Mouse (Mus musculus): ENCODE data around the gene Fam129b. TPM values are rescaled to one million over a fixed set of nuclear protein-coding genes. Genes with fewer than 3 reads are reported as not detected.
A peak's percentile ranks its signal among the peaks of the same experiment; 100 is the strongest.

Fam129b gene
- total RNA-seq, 4 experiments from 2014 or later, result 19.1 to 26.8 (median 22.6) TPM

GRCm38 (mm10) chr2:32964659-32965457 lies 88.9 kb downstream of the Fam129b start:
- DNase-seq (ENCODE audit: low spot score), result no peak

- no peak for DNase-seq (ENCODE audit: low spot score)
These were observed 89.7 kb downstream of the Fam129b start for GRCm38 (mm10) chr2:32965511-32966183.

DNA sequence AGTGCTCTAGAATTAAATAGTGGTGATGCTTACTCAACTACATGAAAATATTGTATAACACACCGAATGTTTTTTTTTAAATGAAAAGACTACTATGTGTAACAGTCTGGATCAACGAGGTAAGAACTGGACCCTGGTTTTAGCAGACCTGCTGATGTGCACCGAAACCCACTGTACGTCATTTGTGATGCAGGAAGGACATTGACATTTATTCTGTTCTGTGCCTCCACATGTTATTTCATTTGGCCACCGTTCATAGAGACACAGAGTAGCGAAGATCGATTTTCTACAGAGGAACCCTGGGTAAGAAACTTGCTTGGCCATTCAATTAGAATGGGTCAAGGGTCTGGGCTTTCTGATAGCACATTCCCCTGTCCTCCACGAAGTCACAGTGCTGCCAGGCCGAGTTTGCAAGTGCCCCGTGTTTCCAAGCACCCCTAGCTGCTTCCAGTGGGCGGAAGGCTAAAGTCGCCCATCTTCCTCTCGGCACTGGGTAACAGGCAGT lies 90.3 kb downstream of the Fam129b start:
- no peak for DNase-seq (ENCODE audit: low spot score)

- DNase-seq (ENCODE audit: low spot score), result peak; percentile 88
These were observed 91.0 kb downstream of the Fam129b start for GRCm38 (mm10) chr2:32966689-32967631.

- no peak for DNase-seq (ENCODE audit: low spot score)
These were observed 92.2 kb downstream of the Fam129b start for GRCm38 (mm10) chr2:32968024-32968614.

- peak; percentile 74 for DNase-seq (ENCODE audit: low spot score)
These were observed 93.4 kb downstream of the Fam129b start for GRCm38 (mm10) chr2:32969326-32969725.

DNA sequence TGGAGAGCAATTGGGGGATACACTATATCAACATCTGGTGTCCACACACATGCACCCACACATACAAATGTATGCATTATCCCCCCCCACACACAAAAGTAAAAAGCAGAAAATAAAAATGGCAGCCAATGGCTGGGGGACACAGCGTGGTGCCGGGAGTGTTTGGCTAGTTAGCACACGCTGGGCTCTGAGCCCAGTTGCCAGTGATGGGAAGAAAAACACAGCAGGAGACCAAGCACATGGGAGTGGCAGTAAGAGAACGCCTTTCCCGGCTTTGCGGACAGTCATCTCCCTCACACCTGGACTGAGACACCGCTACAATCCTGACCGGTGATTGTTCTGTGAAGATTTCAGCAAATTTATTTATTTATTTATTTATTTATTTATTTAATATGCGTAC lies 95.3 kb downstream of the Fam129b start:
- no peak for DNase-seq (ENCODE audit: low spot score)

DNA sequence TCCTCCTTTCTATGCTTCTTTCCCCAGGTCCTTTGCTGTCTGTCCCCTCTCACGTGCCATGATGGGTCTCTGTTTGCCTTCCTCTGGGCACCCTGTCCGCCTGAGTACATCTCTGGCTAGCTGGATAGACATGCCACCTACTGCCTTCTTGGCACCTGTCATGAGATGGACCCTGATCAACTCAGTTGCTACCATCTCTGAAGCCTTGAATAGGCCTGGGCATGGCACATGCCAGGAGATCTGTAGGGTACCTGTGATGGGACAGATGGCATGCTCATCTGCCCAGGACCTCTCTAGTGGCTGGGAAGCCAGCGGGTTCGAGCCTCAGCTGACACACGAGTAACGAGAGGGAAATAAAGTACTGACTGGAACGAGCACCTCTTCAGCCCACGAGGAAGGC lies 98.3 kb downstream of the Fam129b start:
- DNase-seq (ENCODE audit: low spot score), result no peak

Other genes starting within 250 kb of the Fam129b start
- gene Eng, start 229.5 kb upstream of the Fam129b start, total RNA-seq (2022), result 100 to 1,000 TPM; 111 to 143 (median 126) TPM
- 1 to 10 TPM; 5.5 to 6.0 (median 5.8) TPM for gene Fpgs, start 172.0 kb upstream of the Fam129b start, total RNA-seq (2022)
- gene Cdk9, start 163.0 kb upstream of the Fam129b start, total RNA-seq (2022), result 10 to 100 TPM; 23.3 to 27.1 (median 25.7) TPM
- 10 to 100 TPM; 16.4 to 28.8 (median 21.7) TPM for gene Sh2d3c, start 155.1 kb upstream of the Fam129b start, total RNA-seq (2022)
- not detected for gene 6330409D20Rik, start 135.1 kb upstream of the Fam129b start, total RNA-seq (2022)
- gene Tor2a, start 118.9 kb upstream of the Fam129b start, total RNA-seq (2022), result 10 to 100 TPM in 1 of 4 experiments, 1 to 10 TPM in 3; 7.8 to 10.1 (median 8.2) TPM
- under 1 TPM in 1 of 4 experiments, not detected in 3; 0.19 TPM for gene Ttc16, start 100.5 kb upstream of the Fam129b start, total RNA-seq (2022)
- 1 to 10 TPM; 2.7 to 4.0 (median 3.2) TPM for gene Ptrh1, start 100.3 kb upstream of the Fam129b start, total RNA-seq (2022)
- not detected for gene Cfap157, start 91.7 kb upstream of the Fam129b start, total RNA-seq (2022)
- gene Stxbp1, start 28.9 kb upstream of the Fam129b start, total RNA-seq (2022), result 10 to 100 TPM in 3 of 4 experiments, 1 to 10 TPM in 1; 8.5 to 10.8 (median 10.5) TPM
- 10 to 100 TPM; 56.3 to 66.1 (median 58.9) TPM for gene Rpl12, start 85.4 kb downstream of the Fam129b start, total RNA-seq (2022)
- 10 to 100 TPM; 13.1 to 21.8 (median 17.5) TPM for gene Lrsam1, start 85.5 kb downstream of the Fam129b start, total RNA-seq (2022)
- 10 to 100 TPM; 15.2 to 20.2 (median 17.1) TPM for gene Slc2a8, start 106.0 kb downstream of the Fam129b start, total RNA-seq (2022)

Data from heart, adult 8-10 months (tissue).